Mouse (Mus musculus): Measurements from ENCODE around the gene Pih1d1. TPM values are rescaled to one million over a fixed set of nuclear protein-coding genes. Genes with fewer than 3 reads are reported as not detected.
"Not testable (repeated sequence)": the region's sequence is repeated elsewhere in the genome, so short reads cannot be mapped to it uniquely, and the experiment has no call there.

Gene Pih1d1
- polyA plus RNA-seq, 1 experiment from 2014 or later: 81.7 TPM

DNA sequence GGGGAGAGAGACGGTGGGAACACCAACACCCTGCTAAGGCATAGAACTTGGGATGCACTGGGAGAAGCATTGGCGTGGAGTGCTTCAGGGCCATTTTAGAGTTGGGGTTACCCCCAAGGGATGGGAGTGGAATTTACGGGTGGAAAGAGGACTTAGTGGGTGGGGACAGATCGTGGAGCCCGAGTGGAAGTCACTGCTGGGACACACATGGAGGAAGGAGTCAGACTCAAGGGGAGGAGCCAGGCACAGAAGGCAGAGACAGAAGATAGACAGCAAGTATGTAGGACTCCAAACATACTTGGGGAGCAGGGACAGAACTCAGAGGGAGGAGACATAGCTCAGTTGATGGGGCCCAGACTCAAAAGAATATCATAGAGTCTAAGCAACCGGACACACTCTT is 8.4 kb downstream of the Pih1d1 start:
- Histone ChIP-seq H3K4me1 (peaks cover 19% of the 10 kb centered on the region), H3K9ac (replicated peaks) (peak overlapping the region; percentile 43), H3K4me2 (peak overlapping the region; percentile 84), H3K36me3 (peaks cover 32% of the 10 kb centered on the region), H3K4me3 (replicated peaks) (peak overlapping the region; percentile 46), H3K27ac (replicated peaks) (no peak overlapping the region), H3K27me3 (replicated peaks) (peaks cover 52% of the 10 kb centered on the region), H3K9me3 (replicated peaks) (no peaks in the 10 kb centered on the region)
- peak; percentile 14 for ATAC-seq (ENCODE audit: low FRiP score)
- 26% methylated on average over 6 of the region's 6 CpGs for WGBS

DNA sequence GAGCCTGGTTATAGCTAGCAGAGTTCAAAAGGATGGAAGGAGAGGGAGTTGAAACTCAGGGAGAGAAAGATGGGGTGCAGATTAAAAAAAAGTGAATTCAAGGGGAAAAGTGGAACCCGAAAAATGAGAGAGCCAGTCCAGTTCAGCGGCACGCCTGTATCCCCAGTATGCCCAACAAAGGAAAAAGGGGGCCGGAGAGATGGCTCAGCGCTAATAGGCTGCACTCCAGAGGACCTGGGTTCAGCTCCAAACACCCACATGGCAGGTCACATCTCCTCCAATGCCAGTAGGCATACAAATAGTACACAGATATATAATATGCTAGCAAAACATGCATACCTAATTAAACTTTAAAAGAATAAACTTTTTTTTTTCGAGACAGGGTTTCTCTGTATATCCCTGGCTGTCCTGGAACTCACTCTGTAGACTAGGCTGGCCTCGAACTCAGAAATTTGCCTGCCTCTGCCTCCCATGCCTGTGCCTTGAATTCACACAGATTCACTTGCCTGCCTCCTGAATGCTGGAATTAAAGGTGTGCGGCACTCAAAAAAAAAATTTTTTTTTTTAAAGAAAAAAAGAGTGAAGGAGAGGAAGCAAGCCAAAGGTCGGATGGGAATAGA is 9.0 kb downstream of the Pih1d1 start:
- no peak overlapping the region for H3K9ac ChIP-seq (replicated peaks)
- no peak overlapping the region for H3K4me3 ChIP-seq (replicated peaks)
- no peak overlapping the region for H3K27ac ChIP-seq (replicated peaks)
- peak overlapping the region; percentile 84; the same call in 1 of the 2 replicates for H3K4me2 ChIP-seq
- 75% methylated on average over 9 of the region's 9 CpGs for WGBS
- H3K4me1 ChIP-seq: peaks cover 24% of the 10 kb centered on the region
- ATAC-seq (ENCODE audit: low FRiP score): no peak
- no peaks in the 10 kb centered on the region for H3K9me3 ChIP-seq (replicated peaks)
- peaks cover 27% of the 10 kb centered on the region for H3K36me3 ChIP-seq
- peaks cover 58% of the 10 kb centered on the region for H3K27me3 ChIP-seq (replicated peaks)

DNA sequence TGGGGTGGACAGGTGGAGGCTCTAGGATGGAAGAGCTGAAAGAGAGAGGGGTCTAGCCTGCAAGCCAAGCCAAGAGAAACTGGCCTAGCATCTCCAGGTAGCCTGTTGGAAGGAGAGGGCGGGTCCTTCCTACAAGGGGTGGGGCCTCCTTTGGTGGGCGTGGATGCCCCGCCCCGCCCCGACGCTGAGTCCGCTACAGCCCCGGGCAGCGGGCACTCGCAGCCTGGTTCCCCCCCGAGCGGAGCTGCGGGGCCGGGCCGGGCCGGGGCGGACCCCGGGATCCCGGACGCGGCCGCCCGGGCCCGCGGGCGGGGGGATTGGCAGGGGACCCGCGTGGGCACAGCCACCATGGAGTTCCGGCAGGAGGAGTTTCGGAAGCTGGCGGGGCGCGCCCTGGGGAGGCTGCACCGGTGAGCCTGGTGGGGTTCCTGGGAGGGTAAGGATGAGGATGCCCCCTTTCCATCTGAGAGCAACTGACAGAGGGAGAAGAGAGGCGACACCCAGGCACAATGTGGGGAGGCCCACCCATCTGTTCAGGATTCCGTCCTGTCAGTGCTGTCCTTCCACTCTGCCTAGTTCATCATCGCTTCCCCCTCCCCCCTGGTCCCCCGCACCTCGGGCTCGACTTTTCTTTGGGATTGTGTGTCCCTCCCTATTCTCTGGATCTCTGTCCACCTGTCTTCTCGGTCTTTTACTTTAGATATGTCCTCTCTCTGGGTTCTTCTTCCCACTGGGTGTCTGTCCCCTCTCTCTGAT is 9.8 kb downstream of the Pih1d1 start, which contains the start of gene Slc17a7:
Slc17a7 (plus strand) TSS at position 215 of the 756 bp plus-strand sequence.
- WGBS: under 1% methylated on average over 35 of the region's 41 CpGs
- ATAC-seq (ENCODE audit: low FRiP score): no peak
- H3K27me3 ChIP-seq (replicated peaks): peaks cover 66% of the 10 kb centered on the region

DNA sequence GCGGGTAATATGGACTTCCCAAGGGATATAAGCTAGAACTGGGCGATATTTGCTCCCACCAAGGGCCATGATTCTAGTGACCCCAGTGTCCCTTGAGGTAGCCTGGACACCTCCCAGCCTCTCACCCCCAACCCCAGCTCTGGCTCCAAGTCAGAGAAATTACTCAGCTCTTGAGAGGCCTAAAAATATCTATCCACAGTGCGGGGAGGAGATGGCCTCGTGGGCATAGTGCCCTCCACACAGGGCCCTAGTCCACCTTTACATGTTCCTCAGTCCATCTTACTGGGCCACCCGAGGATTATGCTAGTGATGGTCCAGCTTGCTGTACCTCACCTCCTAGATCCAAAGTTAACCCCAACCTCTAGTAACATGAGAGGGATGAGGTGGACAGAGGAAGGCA is 10.7 kb downstream of the Pih1d1 start:
- H3K27me3 ChIP-seq (replicated peaks): peaks cover 75% of the 10 kb centered on the region
- no peak overlapping the region for H3K9ac ChIP-seq (replicated peaks)
- peaks cover 10% of the 10 kb centered on the region; the same call in 1 of the 2 replicates for H3K36me3 ChIP-seq
- no peak overlapping the region for H3K4me3 ChIP-seq (replicated peaks)
- no peaks in the 10 kb centered on the region for H3K9me3 ChIP-seq (replicated peaks)
- no peak for ATAC-seq (ENCODE audit: low FRiP score)
- no peak overlapping the region for H3K4me2 ChIP-seq
- WGBS: 66% methylated on average over 5 of the region's 5 CpGs
- H3K4me1 ChIP-seq: peaks cover 33% of the 10 kb centered on the region
- H3K27ac ChIP-seq (replicated peaks): no peak overlapping the region

More for the DNA sequence above, 9.8 kb downstream of the Pih1d1 start, which contains the start of gene Slc17a7:
- peak within 1 kb of the TSS; percentile 84 for H3K4me2 ChIP-seq
- no peak within 1 kb of the TSS for H3K27ac ChIP-seq (replicated peaks)
- H3K4me1 ChIP-seq: peaks cover 32% of the 10 kb centered on the region
- no peaks in the 10 kb centered on the region for H3K9me3 ChIP-seq (replicated peaks)
- peak within 1 kb of the TSS; percentile 35 for H3K4me3 ChIP-seq (replicated peaks)
- H3K9ac ChIP-seq (replicated peaks): peak within 1 kb of the TSS; percentile 42; the same call in 1 of the 2 replicates
- peaks cover 19% of the 10 kb centered on the region for H3K36me3 ChIP-seq

DNA sequence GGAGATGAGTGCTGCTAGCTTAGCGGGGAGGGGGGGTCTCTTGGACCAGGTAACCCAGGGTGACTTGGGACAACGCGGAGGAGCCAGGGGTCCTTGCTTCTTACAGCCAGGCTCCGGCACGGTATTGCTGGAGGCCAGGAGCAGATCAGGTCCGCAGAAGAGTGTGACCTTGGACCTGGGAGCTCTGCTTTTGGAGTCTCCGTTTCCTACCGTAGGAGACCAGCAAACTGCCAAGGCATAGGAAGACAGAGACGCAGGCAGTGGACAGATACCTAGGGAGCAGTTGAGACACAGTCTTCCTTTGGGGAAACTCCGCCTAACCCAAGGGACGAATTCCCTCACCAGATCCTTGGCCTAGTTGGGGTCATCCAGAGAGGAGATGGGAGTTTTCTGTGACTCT is 11.6 kb downstream of the Pih1d1 start:
- WGBS: 53% methylated on average over 11 of the region's 11 CpGs
- H3K4me2 ChIP-seq: no peak overlapping the region
- no peak overlapping the region for H3K9ac ChIP-seq (replicated peaks)
- H3K4me3 ChIP-seq (replicated peaks): no peak overlapping the region
- peaks cover 83% of the 10 kb centered on the region for H3K27me3 ChIP-seq (replicated peaks)
- peaks cover 33% of the 10 kb centered on the region for H3K4me1 ChIP-seq
- 0 out of 2 replicates have a peak, but pooled peaks cover 3% of the 10 kb centered on the region for H3K36me3 ChIP-seq
- no peak overlapping the region for H3K27ac ChIP-seq (replicated peaks)
- no peaks in the 10 kb centered on the region for H3K9me3 ChIP-seq (replicated peaks)
- no peak for ATAC-seq (ENCODE audit: low FRiP score)

DNA sequence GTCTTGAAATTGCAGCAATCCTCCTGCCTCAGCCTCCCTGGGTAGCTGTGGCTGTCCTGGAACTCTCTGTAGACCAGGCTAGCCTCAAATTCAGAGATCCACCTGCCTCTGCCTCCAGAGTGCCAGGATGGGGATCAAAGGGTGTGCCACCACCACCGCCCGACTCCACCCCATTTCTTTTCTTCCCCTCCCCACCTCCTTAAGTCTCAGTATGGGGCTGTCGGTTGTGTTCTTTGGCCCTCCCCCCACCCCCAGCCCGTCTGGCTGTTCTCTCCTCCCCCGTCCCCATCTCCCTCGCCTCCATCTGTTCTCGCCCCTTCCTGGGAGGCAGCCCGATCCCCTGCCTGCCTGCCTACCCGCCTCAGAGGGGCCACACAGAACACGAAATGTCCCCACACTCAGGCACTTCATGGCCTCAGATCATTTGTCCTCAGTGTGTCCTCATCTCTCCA is 12.9 kb downstream of the Pih1d1 start:
- Histone ChIP-seq H3K27ac (replicated peaks) (no peak overlapping the region), H3K4me2 (no peak overlapping the region), H3K4me3 (replicated peaks) (no peak overlapping the region), H3K4me1 (peaks cover 30% of the 10 kb centered on the region), H3K36me3 (no peaks in the 10 kb centered on the region), H3K27me3 (replicated peaks) (peaks cover 95% of the 10 kb centered on the region), H3K9me3 (replicated peaks) (no peaks in the 10 kb centered on the region), H3K9ac (replicated peaks) (no peak overlapping the region)
- 30% methylated on average over 10 of the region's 10 CpGs for WGBS
- ATAC-seq (ENCODE audit: low FRiP score): no peak

DNA sequence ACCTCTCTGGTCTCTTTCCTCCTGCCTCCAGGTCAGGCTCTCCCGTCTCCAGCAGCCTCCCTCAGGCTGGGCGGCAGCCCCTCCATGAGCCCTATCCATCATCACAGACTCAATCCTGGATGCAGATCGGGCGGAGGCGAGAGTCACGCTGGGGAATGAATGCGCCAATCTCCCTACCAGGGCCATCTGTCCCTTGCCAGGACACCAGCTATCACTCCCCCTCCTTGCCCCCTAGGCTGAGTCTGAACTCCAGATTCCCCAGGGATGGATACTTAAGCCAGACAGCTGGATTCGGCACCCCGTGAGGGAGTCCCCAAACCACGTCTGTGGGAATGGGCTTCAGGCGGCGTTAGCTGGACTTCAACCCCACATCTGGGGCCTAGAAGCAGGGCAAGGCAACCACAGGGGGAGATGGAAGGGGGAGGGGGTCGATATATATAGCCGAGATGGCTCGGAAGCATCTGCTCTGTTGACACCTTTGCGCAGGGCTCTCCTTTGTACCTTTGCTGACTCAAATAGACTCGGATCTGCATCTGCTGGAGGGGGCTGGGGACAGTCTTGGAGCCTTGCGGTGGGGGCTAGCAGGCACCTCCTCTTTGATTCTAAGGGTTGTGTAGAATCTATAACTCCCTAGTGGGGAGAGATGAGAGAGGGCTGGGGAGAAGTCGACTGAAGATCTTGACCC is 13.8 kb downstream of the Pih1d1 start:
- H3K36me3 ChIP-seq: no peaks in the 10 kb centered on the region
- H3K9ac ChIP-seq (replicated peaks): no peak overlapping the region
- WGBS: 4% methylated on average over 19 of the region's 19 CpGs
- no peak overlapping the region for H3K4me2 ChIP-seq
- peaks cover 94% of the 10 kb centered on the region for H3K27me3 ChIP-seq (replicated peaks)
- H3K4me3 ChIP-seq (replicated peaks): no peak overlapping the region
- H3K27ac ChIP-seq (replicated peaks): no peak overlapping the region
- no peak for ATAC-seq (ENCODE audit: low FRiP score)
- H3K4me1 ChIP-seq: peaks cover 22% of the 10 kb centered on the region
- H3K9me3 ChIP-seq (replicated peaks): no peaks in the 10 kb centered on the region

DNA sequence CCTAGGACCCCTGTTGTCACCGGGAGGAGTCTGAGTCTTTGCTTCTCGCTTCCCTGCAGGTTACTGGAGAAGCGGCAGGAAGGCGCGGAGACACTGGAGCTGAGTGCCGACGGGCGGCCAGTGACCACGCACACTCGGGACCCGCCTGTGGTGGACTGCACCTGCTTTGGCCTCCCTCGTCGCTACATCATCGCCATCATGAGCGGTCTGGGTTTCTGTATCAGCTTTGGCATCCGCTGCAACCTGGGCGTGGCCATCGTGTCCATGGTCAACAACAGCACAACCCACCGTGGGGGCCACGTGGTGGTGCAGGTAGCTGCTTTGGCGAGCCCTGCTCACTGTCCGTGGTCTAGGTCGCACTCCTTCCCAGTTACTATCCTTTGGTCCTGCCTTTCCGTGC is 14.6 kb downstream of the Pih1d1 start:
- ATAC-seq (ENCODE audit: low FRiP score): no peak
- no peaks in the 10 kb centered on the region for H3K36me3 ChIP-seq
- H3K4me2 ChIP-seq: peak overlapping the region; percentile 40
- 7% methylated on average over 24 of the region's 24 CpGs for WGBS
- H3K9me3 ChIP-seq (replicated peaks): no peaks in the 10 kb centered on the region
- H3K4me3 ChIP-seq (replicated peaks): peak overlapping the region; percentile 17; the same call in 1 of the 2 replicates
- H3K9ac ChIP-seq (replicated peaks): no peak overlapping the region
- H3K4me1 ChIP-seq: peaks cover 20% of the 10 kb centered on the region
- peaks cover 88% of the 10 kb centered on the region for H3K27me3 ChIP-seq (replicated peaks)
- H3K27ac ChIP-seq (replicated peaks): no peak overlapping the region

DNA sequence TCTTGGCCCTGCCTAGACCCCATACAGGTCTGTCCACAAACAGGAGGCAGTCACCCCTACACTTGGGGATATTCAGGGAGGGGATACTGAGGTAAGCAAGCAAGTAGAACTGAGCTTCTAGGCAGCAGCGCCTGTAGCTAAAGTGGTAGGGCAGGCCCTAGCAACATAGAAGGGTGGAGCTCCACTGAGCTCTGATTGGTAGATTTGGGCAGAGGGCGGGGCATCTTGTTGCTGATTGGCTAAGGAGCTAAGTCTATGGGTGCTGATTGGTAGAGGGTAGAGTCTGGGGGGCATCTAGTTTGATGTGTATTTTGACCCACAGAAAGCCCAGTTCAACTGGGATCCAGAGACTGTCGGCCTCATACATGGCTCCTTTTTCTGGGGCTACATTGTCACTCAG is 15.4 kb downstream of the Pih1d1 start:
- Histone ChIP-seq H3K36me3 (no peaks in the 10 kb centered on the region), H3K4me1 (peaks cover 15% of the 10 kb centered on the region), H3K4me2 (no peak overlapping the region), H3K9me3 (replicated peaks) (no peaks in the 10 kb centered on the region), H3K27me3 (replicated peaks) (peaks cover 87% of the 10 kb centered on the region), H3K27ac (replicated peaks) (no peak overlapping the region), H3K9ac (replicated peaks) (no peak overlapping the region), H3K4me3 (replicated peaks) (no peak overlapping the region)
- no peak for ATAC-seq (ENCODE audit: low FRiP score)
- WGBS: 92% methylated on average over 3 of the region's 3 CpGs

DNA sequence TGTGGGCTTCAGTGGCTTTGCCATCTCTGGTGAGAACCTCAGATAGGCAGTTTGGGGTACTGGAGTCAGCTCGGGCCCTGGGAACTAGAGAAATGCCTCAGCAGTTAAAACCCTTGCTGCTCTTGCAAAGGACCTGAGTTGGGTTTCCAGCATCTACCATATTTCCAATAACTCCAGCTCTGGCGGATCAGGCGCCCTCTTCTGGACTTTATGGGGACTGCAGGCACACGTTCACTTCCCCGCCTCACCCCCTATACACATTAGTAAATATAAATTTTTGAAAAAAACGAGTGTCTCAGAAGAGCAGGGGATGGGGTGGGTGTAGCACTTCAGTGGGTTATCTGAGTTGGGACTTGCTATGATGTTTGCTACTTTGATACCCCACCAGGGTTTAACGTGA is 18.9 kb downstream of the Pih1d1 start:
- Histone ChIP-seq H3K36me3 (no peaks in the 10 kb centered on the region), H3K9me3 (replicated peaks) (no peaks in the 10 kb centered on the region), H3K4me2 (no peak overlapping the region), H3K4me1 (peaks cover 24% of the 10 kb centered on the region), H3K27me3 (replicated peaks) (peaks cover 87% of the 10 kb centered on the region), H3K9ac (replicated peaks) (no peak overlapping the region), H3K4me3 (replicated peaks) (no peak overlapping the region), H3K27ac (replicated peaks) (no peak overlapping the region)
- WGBS: 60% methylated on average over 7 of the region's 7 CpGs
- ATAC-seq (ENCODE audit: low FRiP score): no peak

DNA sequence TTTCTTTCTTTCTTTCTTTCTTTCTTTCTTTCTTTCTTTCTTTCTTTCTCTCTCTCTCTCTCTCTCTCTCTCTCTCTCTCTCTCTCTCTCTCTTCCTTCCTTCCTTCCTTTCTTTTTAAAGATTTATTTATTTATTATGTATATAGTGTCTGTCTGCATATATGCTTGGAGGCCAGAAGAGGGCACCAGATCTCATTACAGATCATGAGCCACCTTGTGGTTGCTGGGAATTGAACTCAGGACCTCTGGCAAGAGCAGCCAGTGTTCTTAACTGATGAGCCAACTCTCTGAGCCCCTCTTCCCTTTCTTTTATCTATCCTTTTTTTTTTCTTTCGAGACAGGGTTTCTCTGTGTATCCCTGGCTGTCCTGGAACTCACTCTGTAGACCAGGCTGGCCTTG is 19.7 kb downstream of the Pih1d1 start:
- Histone ChIP-seq H3K27me3 (replicated peaks) (peaks cover 87% of the 10 kb centered on the region), H3K4me1 (peaks cover 16% of the 10 kb centered on the region)
- ATAC-seq (ENCODE audit: low FRiP score); H3K4me2 ChIP-seq; H3K36me3 ChIP-seq; H3K9me3 ChIP-seq (replicated peaks); H3K4me3 ChIP-seq (replicated peaks); H3K9ac ChIP-seq (replicated peaks); H3K27ac ChIP-seq (replicated peaks): not testable (repeated sequence)
- WGBS: 70% methylated on average over 1 of the region's 1 CpGs
